Mouse (Mus musculus): ENCODE measurements at regions not wholly inside any gene's neighbourhood (a gene's known extent, or its start where the extent isn't known, plus 50 kb on each side); places are given as distances from the start of the nearest gene placed in this dataset.

GRCm38 (mm10) chr13:115379682-115380081 lies 277.9 kb upstream of the Itga1 start:
- TF ChIP-seq CTCF (IDR thresholded peaks at IDR 0.05; ENCODE audit: low read depth, low read length) (no peak), POLR2A (IDR thresholded peaks at IDR 0.05; ENCODE audit: insufficient read depth, low read length) (no peak)

Data from ES-Bruce4 (cell line).